Mouse (Mus musculus) CH12.LX (cell line): ENCODE results near the gene Phactr3. TPM values are rescaled to one million over a fixed set of nuclear protein-coding genes. Genes with fewer than 3 reads are reported as not detected.

Experiments
- DNase-seq: peaks from one replicate; pipeline ENCODE4 v3.0.0-alpha.2; 2013; ENCODE audit errors: extremely low read depth
- H3K27ac ChIP-seq: 2 replicates; pipeline ENCODE4 v1.5.1; 2012; ENCODE audit warnings: low read depth, mild to moderate bottlenecking, control low read depth, moderate library complexity; ENCODE audit not compliant: insufficient read depth
- H3K27me3 ChIP-seq: replicated peaks from 2 replicates; pipeline ENCODE3; 2012; ENCODE audit warnings: inconsistent platforms
- H3K36me3 ChIP-seq, 2 experiments: replicated peaks in 1 of 2; 2 replicates each; pipeline versions ENCODE3 to v1.6.1; 2012; ENCODE audit warnings: inconsistent platforms in 1 of 2, low read length in 1 of 2, mild to moderate bottlenecking in 1 of 2, mixed read lengths in 1 of 2, moderate library complexity in 1 of 2; ENCODE audit not compliant: control insufficient read depth in 1 of 2, insufficient read depth in 1 of 2
- H3K4me1 ChIP-seq, 2 experiments: 2 replicates each; pipeline ENCODE4 v1.6.1; 2012; ENCODE audit warnings: inconsistent platforms in 1 of 2, moderate library complexity in 1 of 2; ENCODE audit not compliant: insufficient read depth in 2 of 2, control insufficient read depth in 1 of 2
- H3K4me2 ChIP-seq: 2 replicates; pipeline ENCODE4 v1.6.1; 2012; ENCODE audit warnings: low read depth, mild to moderate bottlenecking, control low read depth; ENCODE audit not compliant: poor library complexity, insufficient read depth, severe bottlenecking
- H3K4me3 ChIP-seq, 3 experiments: fragments of 150-350 bp in 1 of 3; sonication (generic) in 1 of 3; replicated peaks in 1 of 3; 2 replicates each; pipeline versions ENCODE3 to v1.5.1; 2011 to 2012; ENCODE audit warnings: low read depth in 2 of 3, low read length in 2 of 3, mild to moderate bottlenecking in 2 of 3, moderate library complexity in 2 of 3, control low read depth in 1 of 3, improper control_type of control experiment in 1 of 3, inconsistent platforms in 1 of 3, mixed read lengths in 1 of 3; ENCODE audit not compliant: poor library complexity in 1 of 3
- H3K79me2 ChIP-seq: replicated peaks from 2 replicates; pipeline ENCODE4 v1.6.1; 2012; ENCODE audit warnings: mild to moderate bottlenecking, moderate library complexity; ENCODE audit not compliant: control insufficient read depth, poor library complexity, insufficient read depth, severe bottlenecking; ENCODE audit errors: extremely low read depth
- H3K9ac ChIP-seq: 2 replicates; pipeline ENCODE4 v1.6.1; 2012; ENCODE audit warnings: low read depth, mild to moderate bottlenecking, control low read depth, moderate library complexity; ENCODE audit not compliant: insufficient read depth
- H3K9me3 ChIP-seq: replicated peaks from 2 replicates; pipeline ENCODE3; 2012; ENCODE audit warnings: low read length, inconsistent platforms, mixed read lengths
- BHLHE40 ChIP-seq: IDR thresholded peaks from 2 replicates; pipeline ENCODE4 v1.6.1; 2011; ENCODE audit warnings: mild to moderate bottlenecking, low read depth, low read length, improper control_type of control experiment
- CHD1 ChIP-seq: IDR thresholded peaks from 2 replicates; pipeline ENCODE4 v1.6.1; 2012; ENCODE audit warnings: low read depth, low read length, improper control_type of control experiment, inconsistent platforms
- CHD2 ChIP-seq: IDR thresholded peaks from 2 replicates; pipeline ENCODE4 v1.6.1; 2011; ENCODE audit warnings: low read length, improper control_type of control experiment
- CTCF ChIP-seq, 2 experiments: IDR thresholded peaks in 1 of 2; conservative IDR thresholded peaks in 1 of 2; 2 replicates each; pipeline ENCODE4 v1.5.1; 2011 to 2012; ENCODE audit warnings: low read depth in 2 of 2, low read length in 2 of 2, improper control_type of control experiment in 1 of 2, inconsistent platforms in 1 of 2, mild to moderate bottlenecking in 1 of 2, moderate library complexity in 1 of 2
- E2F4 ChIP-seq: IDR thresholded peaks from 2 replicates; pipeline ENCODE4 v1.6.1; 2011; ENCODE audit warnings: low read depth, low read length, improper control_type of control experiment; ENCODE audit not compliant: insufficient replicate concordance
- ELF1 ChIP-seq: IDR thresholded peaks from 2 replicates; pipeline ENCODE4 v1.6.1; 2014; ENCODE audit warnings: low read depth, mild to moderate bottlenecking, inconsistent platforms, low read length, improper control_type of control experiment
- GABPA ChIP-seq: IDR thresholded peaks from 2 replicates; pipeline ENCODE4 v1.6.1; 2012; ENCODE audit warnings: low read depth, low read length, improper control_type of control experiment, inconsistent platforms; ENCODE audit not compliant: insufficient replicate concordance
- HCFC1 ChIP-seq: IDR thresholded peaks from 2 replicates; pipeline ENCODE4 v1.6.1; 2012; ENCODE audit warnings: low read depth, mild to moderate bottlenecking, inconsistent platforms, low read length, improper control_type of control experiment
- IRF4 ChIP-seq: IDR thresholded peaks from 2 replicates; pipeline ENCODE4 v1.6.1; 2014; ENCODE audit warnings: low read depth, mild to moderate bottlenecking, inconsistent platforms, low read length, improper control_type of control experiment
- JUN ChIP-seq: IDR thresholded peaks from 2 replicates; pipeline ENCODE4 v1.6.1; 2011; ENCODE audit warnings: low read depth, mild to moderate bottlenecking, low read length, improper control_type of control experiment, moderate library complexity; ENCODE audit not compliant: insufficient read depth
- KAT2A ChIP-seq: IDR thresholded peaks from 2 replicates; pipeline ENCODE4 v1.6.1; 2012; ENCODE audit warnings: low read length, improper control_type of control experiment, inconsistent platforms; ENCODE audit not compliant: insufficient replicate concordance
- MAFK ChIP-seq: IDR thresholded peaks from 2 replicates; pipeline ENCODE4 v1.6.1; 2011; ENCODE audit warnings: low read length, improper control_type of control experiment; ENCODE audit not compliant: insufficient replicate concordance
- MAX ChIP-seq: IDR thresholded peaks from 2 replicates; pipeline ENCODE4 v1.6.1; 2011; ENCODE audit warnings: low read length, improper control_type of control experiment
- MEF2A ChIP-seq: IDR thresholded peaks from 2 replicates; pipeline ENCODE4 v1.6.1; 2014; ENCODE audit warnings: low read depth, mild to moderate bottlenecking, inconsistent platforms, low read length, improper control_type of control experiment, borderline replicate concordance
- MYC ChIP-seq: IDR thresholded peaks from 2 replicates; pipeline ENCODE4 v1.6.1; 2011; ENCODE audit warnings: low read depth, mild to moderate bottlenecking, improper control_type of control experiment, low read length
- NRF1 ChIP-seq: IDR thresholded peaks from 2 replicates; pipeline ENCODE4 v1.6.1; 2014; ENCODE audit warnings: low read depth, mild to moderate bottlenecking, inconsistent platforms, low read length, improper control_type of control experiment, moderate library complexity
- PAX5 ChIP-seq: IDR thresholded peaks from 2 replicates; pipeline ENCODE4 v1.6.1; 2012; ENCODE audit warnings: low read length, inconsistent platforms, mixed read lengths
- POLR2A ChIP-seq: IDR thresholded peaks from 2 replicates; pipeline ENCODE4 v1.6.1; 2011; ENCODE audit warnings: low read depth, mild to moderate bottlenecking, improper control_type of control experiment, low read length
- POLR2AphosphoS2 ChIP-seq: IDR thresholded peaks from 2 replicates; pipeline ENCODE4 v1.6.1; 2011; ENCODE audit warnings: low read depth, low read length, improper control_type of control experiment
- RAD21 ChIP-seq: IDR thresholded peaks from 2 replicates; pipeline ENCODE4 v1.6.1; 2011; ENCODE audit warnings: low read depth, mild to moderate bottlenecking, low read length, improper control_type of control experiment, moderate library complexity
- TBP ChIP-seq: conservative IDR thresholded peaks from 2 replicates; pipeline ENCODE4 v1.6.1; 2011; ENCODE audit warnings: low read depth, low read length, improper control_type of control experiment
- TCF12 ChIP-seq: IDR thresholded peaks from 2 replicates; pipeline ENCODE4 v1.6.1; 2014; ENCODE audit warnings: low read depth, mild to moderate bottlenecking, inconsistent platforms, low read length, improper control_type of control experiment
- UBTF ChIP-seq: IDR thresholded peaks from 2 replicates; pipeline ENCODE4 v1.6.1; 2012; ENCODE audit warnings: low read depth, mild to moderate bottlenecking, inconsistent platforms, low read length, improper control_type of control experiment, moderate library complexity
- USF1 ChIP-seq: IDR thresholded peaks from 2 replicates; pipeline ENCODE4 v1.6.1; 2014; ENCODE audit warnings: low read depth, mild to moderate bottlenecking, inconsistent platforms, low read length, improper control_type of control experiment
- ZC3H11A ChIP-seq: IDR thresholded peaks from 2 replicates; pipeline ENCODE4 v1.6.1; 2012; ENCODE audit warnings: low read depth, mild to moderate bottlenecking, inconsistent platforms, low read length, improper control_type of control experiment
- ZKSCAN1 ChIP-seq: IDR thresholded peaks from 2 replicates; pipeline ENCODE4 v1.6.1; 2012; ENCODE audit warnings: low read depth, inconsistent platforms, low read length, improper control_type of control experiment, borderline replicate concordance
- dilution Hi-C: fragments of 300-500 bp; cut with MboI; formaldehyde crosslinking; loops from 2 replicates; pipeline ENCODE4 v1.14.3; 2020; ENCODE audit warnings: low sequenced_read_pairs; ENCODE audit not compliant: extremely low pct_unique_long_range_greater_than_20kb, extremely low pct_ligation_motif_present
- in situ Hi-C: fragments of 300-500 bp; cut with MboI; formaldehyde crosslinking; loops from 3 replicates; pipeline ENCODE4 v1.14.3; 2019; ENCODE audit warnings: low sequenced_read_pairs, low pct_ligation_motif_present, low pct_unique_long_range_greater_than_20kb, mixed read lengths
- polyA plus RNA-seq: library from polyadenylated mRNA; unstranded; fragments of >175 nt; gene quantifications from 2 replicates; pipeline ENCODE4 v1.2.1, GENCODE M21; 2012; ENCODE audit warnings: low read depth; ENCODE audit not compliant: insufficient read length
- total RNA-seq, 2 experiments: library from RNA; depleted of rRNA; stranded (reverse); fragments of 300-350 nt in 1 of 2; fragments of >200 nt in 1 of 2; gene quantifications; 2 replicates each; pipeline ENCODE4 v1.2.3; 2012 to 2014

Phactr3 gene
- total and polyA plus RNA-seq, 3 experiments: 0.21 to 0.75 TPM; not detected in 1

- no peak overlapping the region for H3K4me2 ChIP-seq
- DNase-seq: no peak
- H3K79me2 ChIP-seq: no peaks in the 10 kb centered on the region
- H3K27ac ChIP-seq: no peak overlapping the region
- H3K4me3 ChIP-seq: no peak overlapping the region
- no peak overlapping the region for H3K9ac ChIP-seq
- no peak for TF ChIP-seq UBTF
- no peak for TF ChIP-seq HCFC1
- no peak for TF ChIP-seq CTCF (conservative IDR thresholded peaks at IDR 0.05 in 1 of 2, IDR thresholded peaks at IDR 0.05 in 1 of 2; ENCODE audit: low read depth in 2 of 2, low read length in 2 of 2)
- no peak for TF ChIP-seq ZKSCAN1
- no peak for TF ChIP-seq ELF1
- TF ChIP-seq RAD21: no peak
- TF ChIP-seq BHLHE40: no peak
- no peak for TF ChIP-seq MYC
- no peak for TF ChIP-seq KAT2A
- TF ChIP-seq IRF4: no peak
- no peak for TF ChIP-seq E2F4
- no peak for TF ChIP-seq MAX
- no peak for TF ChIP-seq MAFK
- no peak for TF ChIP-seq MEF2A
- TF ChIP-seq, all 38 proteins: peak for 0
- peaks cover 79% of the 10 kb centered on the region for H3K27me3 ChIP-seq
- no peaks in the 10 kb centered on the region for H3K36me3 ChIP-seq
- H3K9me3 ChIP-seq: no peaks in the 10 kb centered on the region
- peaks cover 5 to 9% of the 10 kb centered on the region in 2 experiments for H3K4me1 ChIP-seq
- in situ Hi-C loops: no loop called here
- dilution Hi-C loops: no loop called here
Observed at GRCm38 (mm10) chr2:178324410-178324809, 205.6 kb downstream of the Phactr3 start.

DNA sequence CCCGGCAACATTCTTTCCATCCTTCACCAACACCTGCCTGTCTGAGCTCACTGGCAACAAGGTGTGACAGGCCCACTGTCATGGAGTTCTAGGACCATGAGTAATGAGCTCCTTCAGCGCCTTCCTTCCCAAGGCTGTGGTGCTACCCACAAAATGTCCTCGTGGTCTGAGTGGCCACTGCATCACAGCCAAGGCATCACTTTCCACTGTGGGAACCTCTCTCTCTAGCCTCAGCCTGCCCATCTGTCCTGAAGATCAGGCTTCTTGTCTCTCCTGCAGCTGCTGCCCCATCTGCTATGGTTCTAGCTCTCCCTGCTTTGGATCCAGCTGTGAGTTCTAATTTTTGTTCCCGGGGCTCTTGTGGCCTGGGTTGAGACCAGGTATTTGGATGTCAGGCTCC lies 206.0 kb downstream of the Phactr3 start:
- no peaks in the 10 kb centered on the region for H3K9me3 ChIP-seq
- H3K79me2 ChIP-seq: no peaks in the 10 kb centered on the region
- DNase-seq: no peak
- in situ Hi-C loops (no loop called here), dilution Hi-C loops (no loop called here)
- H3K36me3 ChIP-seq: no peaks in the 10 kb centered on the region
- H3K4me3 ChIP-seq: no peak overlapping the region
- H3K4me1 ChIP-seq: peaks cover 5 to 9% of the 10 kb centered on the region in 2 experiments
- no peak overlapping the region for H3K9ac ChIP-seq
- H3K27ac ChIP-seq: no peak overlapping the region
- TF ChIP-seq POLR2A (no peak), CHD1 (no peak), KAT2A (no peak), MYC (no peak), RAD21 (no peak), ZC3H11A (no peak), MEF2A (no peak), PAX5 (no peak), POLR2AphosphoS2 (no peak), GABPA (no peak), TCF12 (no peak), USF1 (no peak), CHD2 (no peak), NRF1 (no peak), UBTF (no peak), MAX (no peak), TBP (no peak), HCFC1 (no peak), JUN (no peak)
- TF ChIP-seq, all 38 proteins: peak for 0
- no peak overlapping the region for H3K4me2 ChIP-seq
- H3K27me3 ChIP-seq: peaks cover 75% of the 10 kb centered on the region
